Mouse (Mus musculus): ENCODE data around the gene Serinc3.
"Not testable (repeated sequence)": the region's sequence is repeated elsewhere in the genome, so short reads cannot be mapped to it uniquely, and the experiment has no call there.

Gene Serinc3

DNA sequence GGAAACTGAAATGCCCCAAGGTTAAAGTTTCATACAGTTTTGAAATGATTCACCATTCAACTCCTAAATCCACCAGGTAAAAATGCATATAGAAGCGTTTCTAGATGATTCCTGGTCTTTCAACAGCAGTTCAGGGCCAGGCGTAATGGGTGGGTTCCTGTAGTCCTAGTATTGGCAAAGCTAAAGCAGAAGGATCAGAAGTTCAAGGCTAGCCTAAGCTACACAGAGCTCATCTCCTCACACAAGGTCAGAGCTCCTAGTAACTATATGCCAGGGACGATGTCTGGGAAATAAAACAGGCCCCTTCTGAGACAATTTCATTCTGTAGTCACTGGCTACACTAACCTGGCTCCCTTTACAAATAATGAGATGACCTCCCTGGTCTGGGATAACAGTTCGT is 13.7 kb downstream of the Serinc3 start:
- DNase-seq (ENCODE audit: low read depth, low spot score): no peak

DNA sequence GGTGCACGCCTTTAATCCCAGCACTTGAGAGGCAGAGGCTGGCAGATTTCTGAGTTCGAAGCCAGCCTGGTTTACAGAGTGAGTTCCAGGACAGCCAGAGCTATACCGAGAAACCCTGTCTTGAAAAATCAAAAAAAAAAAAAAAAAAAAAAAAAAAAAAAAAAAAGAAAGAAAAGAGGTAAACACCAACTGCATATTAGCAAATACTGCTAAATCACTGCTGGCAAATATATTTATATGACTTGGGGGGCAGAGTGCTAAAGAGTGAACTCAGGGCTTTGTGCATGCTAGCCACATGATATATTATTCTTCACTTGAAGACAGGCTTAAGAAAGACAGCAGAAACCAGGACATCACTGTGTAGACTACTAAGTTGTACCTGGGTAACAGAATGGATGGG is 23.5 kb downstream of the Serinc3 start:
- DNase-seq (ENCODE audit: low read depth, low spot score): not testable (repeated sequence)

DNA sequence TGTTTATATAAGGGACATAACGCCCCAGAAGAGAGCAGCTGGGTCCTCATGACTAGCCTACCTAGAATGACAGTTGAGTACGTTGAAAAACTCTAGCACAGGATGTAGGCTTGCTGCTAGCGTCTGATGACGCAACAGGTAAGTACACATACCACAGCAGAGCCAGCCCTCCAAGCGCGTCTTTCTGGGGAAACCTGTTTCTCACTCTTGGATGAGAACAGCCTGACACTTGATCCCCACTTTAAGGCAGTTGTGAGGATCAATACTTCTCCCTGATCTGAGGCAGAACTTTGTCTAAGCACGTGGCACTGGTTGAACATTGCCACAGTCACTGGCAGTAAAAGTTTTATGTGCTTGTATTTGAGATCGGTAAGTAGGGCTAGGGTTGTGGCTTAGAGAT is 24.5 kb downstream of the Serinc3 start:
- DNase-seq (ENCODE audit: low read depth, low spot score): no peak

- no peak for DNase-seq (ENCODE audit: low read depth, low spot score)
Observed at GRCm38 (mm10) chr2:163617874-163618273, 27.1 kb downstream of the Serinc3 start.

DNA sequence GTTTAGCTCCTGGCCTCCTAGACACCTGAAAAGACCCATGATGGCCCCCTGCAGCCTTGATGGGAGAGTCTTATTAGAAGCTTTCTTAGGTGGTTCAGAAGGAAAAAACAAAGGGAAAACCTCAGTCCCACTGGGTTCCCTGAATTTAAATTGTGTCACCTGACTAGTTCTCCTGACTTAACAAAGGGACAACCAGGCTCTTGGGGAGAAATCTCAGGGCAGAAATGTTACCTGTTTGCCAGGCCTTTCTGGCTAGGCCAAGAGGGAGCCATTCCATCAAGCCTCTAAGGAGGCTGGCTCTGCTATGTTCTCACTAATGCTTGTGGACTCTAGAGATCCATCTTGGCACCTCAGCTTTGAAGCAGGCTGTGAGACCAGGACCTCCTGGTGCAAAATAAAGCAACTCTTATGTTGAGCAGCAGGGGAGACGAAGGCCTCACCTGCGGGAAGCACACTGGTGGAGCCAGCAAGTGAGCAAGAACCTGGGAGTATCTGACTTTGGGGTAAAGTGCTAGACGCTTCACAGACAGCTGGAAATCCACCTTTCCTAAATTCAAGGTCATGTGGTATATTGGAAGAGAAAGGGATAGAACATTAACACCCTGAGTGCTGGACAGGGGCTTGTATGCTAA is 27.6 kb downstream of the Serinc3 start:
- DNase-seq (ENCODE audit: low read depth, low spot score): no peak

- no peak for DNase-seq (ENCODE audit: low read depth, low spot score)
Observed at GRCm38 (mm10) chr2:163616652-163617227, 28.2 kb downstream of the Serinc3 start.

- DNase-seq (ENCODE audit: low read depth, low spot score): no peak
Observed at GRCm38 (mm10) chr2:163615906-163616651, 28.9 kb downstream of the Serinc3 start.

DNA sequence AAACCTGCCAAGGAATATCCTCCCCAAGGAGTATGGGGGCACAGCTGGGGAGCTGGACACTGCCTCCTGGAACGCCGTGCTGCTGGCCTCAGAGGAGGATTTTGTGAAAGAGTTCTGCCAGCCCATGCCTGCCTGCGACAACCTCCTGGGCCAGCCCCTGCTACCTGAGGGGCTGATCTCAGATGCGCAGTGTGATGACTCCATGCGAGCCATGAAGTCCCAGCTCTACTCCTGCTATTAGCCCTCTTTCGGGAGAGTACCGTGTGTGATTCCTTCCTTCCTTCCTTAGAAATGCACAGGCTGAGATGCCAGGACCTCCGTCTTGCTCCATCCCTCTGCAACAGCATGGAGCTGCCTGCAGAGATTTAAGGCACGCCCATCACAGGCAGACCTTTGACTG is 29.5 kb downstream of the Serinc3 start:
- no peak for DNase-seq (ENCODE audit: low read depth, low spot score)

GRCm38 (mm10) chr2:163613990-163614389 is 30.9 kb downstream of the Serinc3 start:
- DNase-seq (ENCODE audit: low read depth, low spot score): no peak

DNA sequence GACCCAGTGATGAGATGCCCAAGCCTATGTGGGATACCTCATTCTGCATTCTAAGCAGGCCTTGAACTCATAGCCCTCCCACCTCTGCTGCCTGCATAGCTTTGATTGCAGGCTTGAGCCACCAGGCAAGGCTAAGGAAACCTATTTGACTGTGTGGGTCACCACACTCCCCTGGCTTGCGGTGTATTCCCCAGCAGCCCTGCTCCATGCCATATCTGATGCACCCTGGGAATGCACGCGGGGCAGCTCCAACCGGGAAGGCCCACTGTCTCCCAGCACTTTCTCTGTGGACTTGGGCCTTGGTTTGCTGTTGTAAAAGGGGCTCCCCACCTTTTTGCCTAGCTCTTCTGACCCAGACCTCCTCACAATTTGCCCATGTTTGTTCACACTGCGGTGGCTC is 31.7 kb downstream of the Serinc3 start:
- DNase-seq (ENCODE audit: low read depth, low spot score): no peak

- no peak for DNase-seq (ENCODE audit: low read depth, low spot score)
Observed at GRCm38 (mm10) chr2:163611176-163611575, 33.8 kb downstream of the Serinc3 start.

DNA sequence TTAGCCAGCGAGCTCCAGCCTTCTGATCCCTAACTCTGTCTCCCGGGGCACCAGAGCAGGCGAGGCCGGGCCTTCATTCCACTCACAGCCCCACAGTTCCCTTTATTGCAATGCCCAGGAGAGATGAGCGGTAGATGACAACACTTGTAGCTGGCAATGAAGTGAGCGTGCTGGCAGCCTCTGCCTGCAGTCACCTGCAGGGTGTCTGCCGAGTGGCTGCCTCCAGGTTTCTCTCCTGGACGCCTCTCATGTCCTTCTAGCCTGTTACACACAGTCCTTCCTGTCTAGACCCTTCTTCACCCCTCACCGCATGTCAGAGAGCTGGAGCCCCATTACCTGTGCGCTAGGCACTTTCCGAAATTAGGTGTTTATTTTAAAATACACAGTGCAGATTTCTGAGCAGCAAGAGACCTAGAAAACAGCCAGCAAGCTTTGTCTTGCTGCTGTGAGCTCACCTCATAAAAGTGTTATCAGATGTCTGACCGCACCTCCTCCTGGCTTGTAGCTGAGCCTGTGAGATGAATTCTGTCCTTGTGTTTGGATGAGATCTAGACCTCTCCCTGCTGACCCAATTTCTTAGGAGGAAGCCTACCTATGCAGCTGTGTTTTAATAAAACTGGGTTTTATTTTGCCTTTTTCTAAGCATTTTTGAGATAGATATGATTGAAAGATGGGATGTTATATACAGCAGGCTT is 35.5 kb downstream of the Serinc3 start:
- DNase-seq (ENCODE audit: low read depth, low spot score): no peak

- DNase-seq (ENCODE audit: low read depth, low spot score): no peak
Observed at GRCm38 (mm10) chr2:163608008-163608407, 36.9 kb downstream of the Serinc3 start.

- no peak for DNase-seq (ENCODE audit: low read depth, low spot score)
Observed at GRCm38 (mm10) chr2:163606161-163606560, 38.8 kb downstream of the Serinc3 start.

DNA sequence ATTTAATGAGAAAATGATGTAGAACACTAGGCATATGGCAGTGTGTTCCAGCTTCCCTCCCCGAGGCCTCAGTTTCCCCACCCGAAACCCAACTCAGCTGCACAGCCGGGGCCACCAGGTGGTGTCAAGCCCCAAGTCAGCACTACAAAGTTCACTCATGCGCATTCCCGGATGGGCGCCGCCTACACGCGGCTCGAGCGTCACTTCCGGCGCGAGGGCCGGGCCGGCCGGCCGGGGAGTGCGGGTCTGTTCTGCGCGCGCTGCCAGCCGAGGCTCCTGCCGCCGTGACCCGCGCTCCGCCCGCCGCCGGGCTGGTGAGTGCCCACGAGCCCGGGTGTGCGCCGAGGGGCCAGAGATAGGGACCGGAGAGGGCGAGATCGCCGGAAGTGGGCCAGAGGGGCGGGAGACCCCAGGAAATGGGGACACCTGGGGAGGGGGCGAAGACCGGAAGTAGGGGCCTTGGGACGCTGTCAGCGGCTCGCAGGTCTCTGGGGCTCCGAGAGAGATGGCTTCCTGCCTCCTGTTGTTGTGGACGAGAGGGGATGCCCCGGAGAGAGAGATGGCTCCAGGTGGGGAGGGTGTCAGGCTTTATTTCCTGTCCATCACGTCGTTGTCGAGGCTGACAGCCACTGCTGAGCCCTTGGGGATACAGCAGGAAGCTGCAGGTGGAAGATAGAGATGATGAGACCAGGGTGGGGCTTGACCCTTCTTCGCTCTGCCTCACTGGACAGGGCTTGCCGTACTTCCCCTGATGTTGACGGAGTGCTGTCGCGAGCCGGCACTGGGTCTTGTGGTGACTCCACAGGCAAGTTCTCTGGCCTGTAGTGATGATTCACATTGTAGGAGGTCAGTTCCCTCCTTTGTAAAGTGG is 42.6 kb downstream of the Serinc3 start, which contains the start of gene Ttpal:
Gene Ttpal (plus strand): TSS at position 214 of the 871 bp plus-strand sequence.
- peak; percentile 71 for DNase-seq (ENCODE audit: low read depth, low spot score)

DNA sequence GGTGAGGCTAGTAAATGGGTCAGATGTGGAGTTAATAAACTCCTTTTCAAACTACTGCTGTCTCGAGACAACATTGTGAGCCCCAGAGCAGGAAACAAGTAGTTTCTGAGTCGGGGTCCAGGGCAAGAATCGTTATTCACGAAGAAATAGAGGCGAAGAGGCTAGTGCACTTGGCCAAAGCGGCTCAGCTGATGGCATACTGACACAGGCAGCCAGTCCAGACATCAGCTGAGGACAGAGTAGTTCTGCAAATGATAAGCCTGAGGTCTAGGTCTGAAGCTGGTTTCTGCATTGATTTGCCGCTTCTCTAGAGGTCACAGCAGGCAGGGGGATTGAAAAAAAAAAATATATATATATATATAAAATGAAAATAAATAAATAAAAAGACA is 43.2 kb downstream of the Serinc3 start:
- DNase-seq (ENCODE audit: low read depth, low spot score): no peak

DNA sequence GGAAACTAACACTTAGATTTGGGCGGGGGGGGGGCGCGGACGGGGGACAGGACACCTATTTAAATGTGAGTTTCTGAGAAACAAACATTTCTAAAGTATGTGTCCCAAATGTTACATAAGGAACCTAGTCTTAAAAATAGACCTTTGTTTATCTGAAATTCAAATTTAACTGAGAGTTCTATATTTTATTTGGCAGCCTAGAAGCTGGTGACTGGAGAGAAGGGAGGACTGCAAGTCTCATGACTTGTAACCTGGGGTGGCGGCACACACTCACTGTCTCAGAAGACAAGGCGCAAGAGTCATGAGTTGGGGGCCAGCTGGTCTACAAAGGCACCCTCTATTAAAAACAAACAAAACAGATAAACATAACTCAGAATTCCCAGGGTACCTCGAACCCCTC is 43.9 kb downstream of the Serinc3 start:
- DNase-seq (ENCODE audit: low read depth, low spot score): no peak

DNA sequence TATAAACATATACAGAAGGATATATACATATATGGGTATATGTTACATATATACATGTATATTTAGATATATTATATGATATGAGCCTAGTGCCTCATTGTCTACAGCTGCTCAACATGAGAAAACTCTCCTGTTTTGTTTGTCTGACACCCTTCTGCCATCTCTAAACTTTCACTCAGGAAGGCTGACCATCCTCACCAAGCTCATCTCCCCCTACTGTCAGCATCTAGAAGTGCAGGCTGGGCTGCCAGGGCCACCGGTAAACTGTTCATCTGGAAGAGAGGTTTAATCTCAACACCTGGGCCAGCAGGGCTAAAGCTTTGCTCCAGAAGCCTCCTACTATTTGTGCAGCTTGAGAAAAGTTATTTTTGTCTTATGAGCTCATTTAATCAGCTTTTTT is 45.7 kb downstream of the Serinc3 start:
- peak; percentile 54 for DNase-seq (ENCODE audit: low read depth, low spot score)

DNA sequence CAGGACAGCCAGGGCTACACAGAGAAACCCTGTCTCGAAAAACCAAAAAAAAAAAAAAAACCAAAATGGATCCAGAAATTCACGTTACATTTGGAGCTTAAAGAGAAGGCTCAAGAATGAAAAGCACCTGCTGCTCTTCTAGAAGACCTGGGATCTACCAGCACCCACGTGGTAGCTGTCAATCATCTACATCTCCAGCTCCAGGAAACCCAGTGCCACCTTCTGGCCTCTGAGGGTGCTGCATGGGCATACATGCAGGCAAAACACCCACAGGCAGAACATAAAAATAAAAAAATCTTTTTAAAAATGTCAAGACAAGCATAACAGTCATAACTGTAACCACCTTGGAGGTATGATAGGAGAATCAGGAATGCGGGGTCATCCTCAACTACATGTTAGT is 47.3 kb downstream of the Serinc3 start:
- no peak for DNase-seq (ENCODE audit: low read depth, low spot score)

- no peak for DNase-seq (ENCODE audit: low read depth, low spot score)
Observed at GRCm38 (mm10) chr2:163596873-163597155, 48.1 kb downstream of the Serinc3 start.

DNA sequence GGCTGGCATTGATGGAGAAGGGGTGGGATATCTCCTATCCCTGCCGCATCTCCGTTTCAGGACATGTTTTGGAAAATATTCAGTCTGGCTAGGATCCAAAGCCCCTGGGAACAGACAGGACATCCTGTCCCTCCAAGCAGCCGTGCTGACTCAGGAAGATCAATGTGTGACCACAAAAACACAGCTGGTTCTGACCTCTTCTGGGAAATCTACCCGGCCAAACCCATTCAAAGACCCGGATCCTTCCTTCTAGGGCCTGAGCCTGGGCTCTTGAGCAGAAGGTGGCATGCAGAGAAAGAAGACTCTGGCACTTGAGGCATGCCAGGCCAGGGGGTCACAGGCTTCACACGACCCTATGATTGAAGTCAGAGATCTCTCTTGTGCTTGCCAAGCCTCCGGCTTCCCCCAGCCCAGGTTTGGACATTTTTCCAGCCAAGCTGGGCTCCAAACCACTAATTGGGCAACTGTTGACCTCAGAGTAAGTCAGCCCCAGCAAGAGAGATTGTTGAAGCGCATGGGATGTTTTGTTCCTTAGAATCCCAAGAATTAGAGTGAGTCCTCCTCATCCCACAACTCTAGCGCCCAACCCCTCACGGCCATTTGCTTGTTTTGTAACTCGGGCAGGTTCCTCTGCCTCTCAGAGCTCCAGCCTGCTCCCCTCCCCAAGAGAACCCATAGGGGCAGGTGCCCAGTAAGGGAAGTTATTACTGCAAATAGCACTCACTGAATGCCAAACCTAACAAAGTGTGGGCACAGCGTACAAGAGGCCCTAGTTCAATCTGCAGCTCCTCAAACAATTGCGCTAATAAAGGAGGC is 48.7 kb downstream of the Serinc3 start:
- no peak for DNase-seq (ENCODE audit: low read depth, low spot score)

Data from c-Kit-negative CD71-positive TER-119-positive erythroid progenitor cells, embryonic 14.5 days (primary cell).